Mouse (Mus musculus) brain, embryonic 14.5 days (tissue): ENCODE measurements around the gene Trim27.

ENCODE experiments used
- CTCF ChIP-seq: fragments of 200-500 bp; IDR thresholded peaks from 2 replicates; pipeline ENCODE4 v1.5.1; 2012; ENCODE audit warnings: inconsistent platforms, mild to moderate bottlenecking, moderate library complexity, borderline replicate concordance; ENCODE audit not compliant: insufficient read depth, insufficient read length; ENCODE audit errors: extremely low read depth
- POLR2A ChIP-seq: fragments of 200-500 bp; IDR thresholded peaks from 2 replicates; pipeline ENCODE4 v1.6.1; 2012; ENCODE audit warnings: mild to moderate bottlenecking, inconsistent platforms, borderline replicate concordance; ENCODE audit not compliant: poor library complexity, insufficient read depth, insufficient read length, severe bottlenecking; ENCODE audit errors: extremely low read depth

DNA sequence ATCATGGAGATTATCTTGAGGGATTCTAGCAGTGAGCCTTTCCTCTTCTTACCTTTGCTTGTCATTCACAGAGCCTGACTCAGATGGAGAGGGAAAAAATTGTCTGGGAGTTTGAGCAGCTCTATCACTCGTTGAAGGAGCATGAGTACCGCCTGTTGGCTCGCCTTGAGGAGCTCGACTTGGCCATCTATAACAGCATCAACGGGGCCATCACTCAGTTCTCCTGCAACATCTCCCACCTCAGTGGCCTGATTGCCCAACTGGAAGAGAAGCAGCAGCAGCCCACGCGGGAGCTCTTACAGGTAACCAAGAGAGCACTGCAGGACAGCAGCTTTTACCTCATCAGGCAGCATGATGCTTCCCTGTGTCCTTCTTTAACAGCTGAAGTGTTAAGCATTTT lies 4.4 kb downstream of the Trim27 start:
- TF ChIP-seq CTCF (no peak), POLR2A (no peak)
